Mouse (Mus musculus) kidney, embryonic 14.5 days (tissue): ENCODE data around the gene Zmat1. TPM values are rescaled to one million over a fixed set of nuclear protein-coding genes. Genes with fewer than 3 reads are reported as not detected.
"Not testable (repeated sequence)": the region's sequence is repeated elsewhere in the genome, so short reads cannot be mapped to it uniquely, and the experiment has no call there.

Source experiments
- ATAC-seq: fragments of 200-750 bp; cut with Nextera tagmentation; 2 replicates; pipeline ENCODE4 v1.8.0; 2017; ENCODE audit warnings: moderate number of reproducible peaks, mild to moderate bottlenecking, moderate TSS enrichment, moderate library complexity; ENCODE audit not compliant: low FRiP score, low TSS enrichment
- H3K27ac ChIP-seq: fragments of 300-500 bp; sonication (generic); 2 replicates; pipeline ENCODE4 v1.5.1; 2014; ENCODE audit warnings: low read depth, mild to moderate bottlenecking, low read length, moderate library complexity, mixed read lengths
- H3K27me3 ChIP-seq: fragments of 300-500 bp; sonication (generic); 2 replicates; pipeline ENCODE4 v1.6.1; 2014; ENCODE audit warnings: mild to moderate bottlenecking, low read length; ENCODE audit not compliant: control insufficient read depth, insufficient read depth
- H3K36me3 ChIP-seq: fragments of 300-500 bp; sonication (generic); 2 replicates; pipeline ENCODE4 v1.6.1; 2014; ENCODE audit warnings: low read length, mixed read lengths; ENCODE audit not compliant: control insufficient read depth, insufficient read depth
- H3K4me1 ChIP-seq: fragments of 300-500 bp; sonication (generic); 2 replicates; pipeline ENCODE4 v1.6.1; 2014; ENCODE audit warnings: low read length, mixed read lengths; ENCODE audit not compliant: control insufficient read depth, insufficient read depth
- H3K4me2 ChIP-seq: fragments of 300-500 bp; sonication (generic); replicated peaks from 2 replicates; pipeline ENCODE4 v1.6.1; 2014; ENCODE audit warnings: low read depth, mild to moderate bottlenecking, low read length
- H3K4me3 ChIP-seq: fragments of 300-500 bp; sonication (generic); 2 replicates; pipeline ENCODE4 v1.5.1; 2014; ENCODE audit warnings: mild to moderate bottlenecking, low read length
- H3K9ac ChIP-seq: fragments of 300-500 bp; sonication (generic); 2 replicates; pipeline ENCODE4 v1.6.1; 2014; ENCODE audit warnings: low read depth, mild to moderate bottlenecking, low read length, moderate library complexity
- H3K9me3 ChIP-seq: fragments of 300-500 bp; sonication (generic); 2 replicates; pipeline ENCODE4 v1.6.1; 2016; ENCODE audit warnings: low read length; ENCODE audit not compliant: control insufficient read depth
- WGBS: fragments of 180-500 bp; shearing (Covaris S2); extraction: QIAGEN DNeasy Blood & Tissue Kit; methylation state at CpG from one replicate; pipeline ENCODE4 v1.1.7; 2014; 5-methylcytosine and 5-hydroxymethylcytosine counted together
- polyA plus RNA-seq: library from polyadenylated mRNA; unstranded; fragments of >200 nt; fragmentation: Nextera tagmentation; extraction: Ambion mirVana; gene quantifications from 2 replicates; pipeline ENCODE4 v1.2.1, GENCODE M21; 2014

The Zmat1 gene
- polyA plus RNA-seq, result 4.5 and 6.7 TPM in 2 replicates

- 34% methylated on average over 54 of the region's 65 CpGs for WGBS
- Histone ChIP-seq H3K4me1 (no peaks in the 10 kb centered on the region), H3K4me3 (peak within 1 kb of the TSS; percentile 59), H3K9me3 (no peaks in the 10 kb centered on the region), H3K9ac (peak within 1 kb of the TSS; percentile 77), H3K27me3 (peaks cover 3% of the 10 kb centered on the region; the same call in 1 of the 2 replicates), H3K4me2 (peak within 1 kb of the TSS; percentile 36), H3K36me3 (no peaks in the 10 kb centered on the region), H3K27ac (peak within 1 kb of the TSS; percentile 86; the same call in 1 of the 2 replicates)
- ATAC-seq, result peak; percentile 100
Measured at GRCm38 (mm10) chrX:135008720-135009470, at the start of gene Zmat1. Zmat1 (minus strand) TSS chrX:135009209.

GRCm38 (mm10) chrX:135053939-135054338 is 44.9 kb upstream of the Zmat1 start:
- not testable (repeated sequence) for H3K9ac ChIP-seq, H3K27me3 ChIP-seq, H3K36me3 ChIP-seq, H3K27ac ChIP-seq, H3K4me1 ChIP-seq, H3K4me3 ChIP-seq, H3K4me2 ChIP-seq, H3K9me3 ChIP-seq, ATAC-seq
- 63% methylated on average over 1 of the region's 1 CpGs for WGBS

GRCm38 (mm10) chrX:135035962-135036375 is 27.0 kb upstream of the Zmat1 start:
- ATAC-seq, result no peak; the same call in 1 of the 2 replicates
- Histone ChIP-seq H3K4me3 (peak overlapping the region; percentile 11; the same call in 1 of the 2 replicates), H3K27me3 (peaks cover 9% of the 10 kb centered on the region; the same call in 1 of the 2 replicates), H3K4me1 (no peaks in the 10 kb centered on the region), H3K4me2 (peak overlapping the region; percentile 39), H3K9ac (no peak overlapping the region), H3K27ac (no peak overlapping the region), H3K9me3 (no peaks in the 10 kb centered on the region), H3K36me3 (no peaks in the 10 kb centered on the region)
- 34% methylated on average over 24 of the region's 24 CpGs for WGBS

- Histone ChIP-seq H3K9me3 (no peaks in the 10 kb centered on the region), H3K36me3 (no peaks in the 10 kb centered on the region), H3K27me3 (no peaks in the 10 kb centered on the region), H3K4me1 (no peaks in the 10 kb centered on the region), H3K27ac (no peak overlapping the region), H3K4me3 (no peak overlapping the region), H3K9ac (no peak overlapping the region), H3K4me2 (no peak overlapping the region)
- ATAC-seq, result no peak
- 79% methylated on average over 9 of the region's 9 CpGs for WGBS
Measured at GRCm38 (mm10) chrX:135025135-135025534, 16.1 kb upstream of the Zmat1 start.

DNA sequence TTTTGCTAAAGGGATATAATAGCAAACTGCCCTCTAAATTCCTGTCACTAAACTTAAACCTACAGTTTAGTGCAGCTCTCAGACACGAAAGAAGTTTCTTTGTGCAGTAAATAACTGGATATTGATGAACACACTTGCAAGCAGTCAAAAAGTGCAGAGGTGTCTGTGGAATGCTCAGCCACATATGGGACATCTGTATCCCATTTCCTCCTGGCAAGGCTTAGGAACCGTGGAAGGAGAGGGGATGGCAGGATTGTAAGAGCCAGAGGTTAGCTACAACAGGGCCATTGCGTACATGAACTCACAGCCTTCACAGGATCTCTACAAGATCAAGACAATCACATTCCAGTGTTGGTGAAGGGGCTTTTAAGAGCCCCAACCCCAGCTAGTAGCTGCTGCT is 2.4 kb upstream of the Zmat1 start:
- Histone ChIP-seq H3K4me2 (no peak overlapping the region), H3K9me3 (no peaks in the 10 kb centered on the region), H3K27me3 (peaks cover 3% of the 10 kb centered on the region; the same call in 1 of the 2 replicates), H3K4me1 (no peaks in the 10 kb centered on the region), H3K9ac (no peak overlapping the region), H3K4me3 (no peak overlapping the region), H3K27ac (no peak overlapping the region), H3K36me3 (no peaks in the 10 kb centered on the region)
- no peak for ATAC-seq
- 51% methylated on average over 3 of the region's 3 CpGs for WGBS

DNA sequence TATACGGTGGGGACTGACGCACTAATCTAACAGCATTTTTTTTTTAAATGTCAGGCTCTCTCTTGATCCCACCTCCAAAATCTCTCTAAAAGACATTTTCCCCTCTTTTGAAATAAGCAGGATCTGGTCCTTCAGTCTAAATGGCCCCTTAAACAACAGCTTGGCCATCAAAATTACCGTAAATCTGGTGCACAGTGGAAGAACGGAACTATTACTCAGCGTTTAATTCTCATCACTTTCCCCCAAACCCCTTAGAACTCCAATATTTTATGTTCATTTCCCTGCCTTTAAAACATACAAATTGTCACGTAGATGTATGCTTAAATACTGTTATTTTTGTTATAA is 434 bp upstream of the Zmat1 start:
- Histone ChIP-seq H3K27me3 (peaks cover 3% of the 10 kb centered on the region; the same call in 1 of the 2 replicates), H3K4me1 (no peaks in the 10 kb centered on the region), H3K9ac (no peak overlapping the region), H3K27ac (no peak overlapping the region), H3K4me3 (peak overlapping the region; percentile 59), H3K9me3 (no peaks in the 10 kb centered on the region), H3K36me3 (no peaks in the 10 kb centered on the region), H3K4me2 (peak overlapping the region; percentile 21; the same call in 1 of the 2 replicates)
- ATAC-seq, result no peak
- WGBS, result 39% methylated on average over 6 of the region's 6 CpGs

DNA sequence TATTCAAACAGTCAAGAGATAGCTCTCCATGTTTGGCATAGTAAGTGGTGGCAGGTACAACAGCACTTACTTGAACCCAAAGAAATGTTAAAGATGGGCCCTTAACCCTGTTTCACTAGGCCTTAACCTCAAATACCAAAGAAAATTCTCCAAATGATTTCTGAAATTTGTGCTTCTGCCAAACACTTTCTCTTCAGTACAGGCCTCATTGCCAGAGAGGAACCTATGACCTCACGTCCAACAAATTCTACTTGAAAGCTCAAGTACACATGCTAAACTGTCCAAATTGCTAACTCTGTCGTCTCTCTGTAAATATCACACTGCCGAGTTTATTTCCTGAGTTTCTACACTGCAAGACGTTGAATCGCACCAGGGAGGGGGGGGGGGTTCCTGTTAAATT is 988 bp downstream of the Zmat1 start:
- H3K9me3 ChIP-seq, result no peaks in the 10 kb centered on the region
- H3K4me1 ChIP-seq, result no peaks in the 10 kb centered on the region
- ATAC-seq, result no peak
- peak overlapping the region; percentile 36 for H3K4me2 ChIP-seq
- peaks cover 3% of the 10 kb centered on the region; the same call in 1 of the 2 replicates for H3K27me3 ChIP-seq
- H3K9ac ChIP-seq, result no peak overlapping the region
- 37% methylated on average over 4 of the region's 5 CpGs for WGBS
- no peak overlapping the region for H3K27ac ChIP-seq
- H3K36me3 ChIP-seq, result no peaks in the 10 kb centered on the region
- H3K4me3 ChIP-seq, result peak overlapping the region; percentile 59

DNA sequence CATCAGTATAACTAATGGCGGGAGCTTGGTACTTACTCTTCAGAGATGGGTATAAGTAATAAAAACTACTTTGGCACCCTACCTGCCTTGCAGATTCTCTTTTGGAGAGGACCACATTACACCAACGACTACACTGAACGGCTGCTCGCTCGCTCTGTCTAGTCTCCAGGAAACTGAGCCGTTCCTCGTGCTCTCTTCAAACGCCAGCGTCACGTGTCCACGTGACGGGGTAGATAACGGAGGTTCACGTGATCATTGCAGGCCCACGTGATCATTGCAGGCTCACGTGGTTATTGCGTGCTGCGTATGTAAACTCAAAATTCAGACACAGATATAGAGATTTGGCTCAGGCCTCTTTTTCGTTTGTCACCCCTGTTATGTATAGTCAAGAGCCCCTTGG is 44.5 kb downstream of the Zmat1 start, which contains the start of gene Nxf2:
Nxf2 (minus strand) TSS at position 209 of the 400 bp plus-strand sequence.
- ATAC-seq, result no peak
- H3K36me3 ChIP-seq, result no peaks in the 10 kb centered on the region
- peaks cover 10% of the 10 kb centered on the region for H3K9me3 ChIP-seq
- H3K9ac ChIP-seq, result no peak within 1 kb of the TSS
- H3K4me3 ChIP-seq, result peak within 1 kb of the TSS; percentile 28
- no peak within 1 kb of the TSS for H3K27ac ChIP-seq
- no peaks in the 10 kb centered on the region for H3K4me1 ChIP-seq
- no peaks in the 10 kb centered on the region for H3K27me3 ChIP-seq
- WGBS, result 87% methylated on average over 19 of the region's 19 CpGs
- peak within 1 kb of the TSS; percentile 30 for H3K4me2 ChIP-seq
